Mouse (Mus musculus) ES-E14 (cell line): ENCODE results near the gene Fkbp7. TPM values are rescaled to one million over a fixed set of nuclear protein-coding genes. Genes with fewer than 3 reads are reported as not detected.

ENCODE experiments used
- DNase-seq: peaks from one replicate; pipeline ENCODE4 v3.0.0-alpha.2; 2013; ENCODE audit warnings: low read depth, low spot score
- H3K27ac ChIP-seq: 2 replicates; pipeline ENCODE4 v1.5.1; 2012; ENCODE audit warnings: low read depth, mild to moderate bottlenecking, low read length, moderate library complexity, mixed read lengths; ENCODE audit not compliant: poor library complexity, insufficient read depth, severe bottlenecking
- H3K36me3 ChIP-seq: 2 replicates; pipeline ENCODE4 v1.6.1; 2012; ENCODE audit warnings: mild to moderate bottlenecking, low read length, moderate library complexity, mixed read lengths; ENCODE audit not compliant: control insufficient read depth, poor library complexity, insufficient read depth, severe bottlenecking
- H3K4me1 ChIP-seq, 2 experiments: fragments of 150-350 bp in 1 of 2; sonication (generic) in 1 of 2; 2 replicates each; pipeline ENCODE4 v1.6.1; 2012; ENCODE audit warnings: low read length in 2 of 2, mild to moderate bottlenecking in 1 of 2, mixed read lengths in 1 of 2; ENCODE audit not compliant: control insufficient read depth in 2 of 2, insufficient read depth in 2 of 2, poor library complexity in 1 of 2
- H3K4me3 ChIP-seq, 2 experiments: fragments of 150-350 bp in 1 of 2; sonication (generic) in 1 of 2; 2 replicates each; pipeline ENCODE4 v1.5.1; 2012; ENCODE audit warnings: low read length in 2 of 2, low read depth in 1 of 2, mild to moderate bottlenecking in 1 of 2, mixed read lengths in 1 of 2; ENCODE audit not compliant: insufficient read depth in 1 of 2, poor library complexity in 1 of 2, severe bottlenecking in 1 of 2
- H3K9ac ChIP-seq: 2 replicates; pipeline ENCODE4 v1.6.1; 2012; ENCODE audit warnings: low read depth, mild to moderate bottlenecking, low read length, mixed read lengths; ENCODE audit not compliant: poor library complexity, insufficient read depth, severe bottlenecking
- H3K9me3 ChIP-seq: fragments of 150-350 bp; sonication (generic); 2 replicates; pipeline ENCODE4 v1.6.1; 2012; ENCODE audit warnings: low read depth, mild to moderate bottlenecking, low read length; ENCODE audit not compliant: control insufficient read depth, insufficient read depth
- CHD2 ChIP-seq: IDR thresholded peaks from 2 replicates; pipeline ENCODE4 v1.6.1; 2014; ENCODE audit warnings: mild to moderate bottlenecking, low read depth, low read length, inconsistent platforms
- HCFC1 ChIP-seq: IDR thresholded peaks from 2 replicates; pipeline ENCODE4 v1.6.1; 2012; ENCODE audit warnings: low read length, inconsistent platforms, borderline replicate concordance; ENCODE audit not compliant: insufficient read depth
- MAFK ChIP-seq: IDR thresholded peaks from 2 replicates; pipeline ENCODE4 v1.6.1; 2014; ENCODE audit warnings: mild to moderate bottlenecking, low read depth, low read length, inconsistent platforms; ENCODE audit not compliant: insufficient read depth
- ZC3H11A ChIP-seq: IDR thresholded peaks from 2 replicates; pipeline ENCODE4 v1.6.1; 2012; ENCODE audit warnings: low read depth, mild to moderate bottlenecking, inconsistent platforms, low read length, borderline replicate concordance
- ZNF384 ChIP-seq: IDR thresholded peaks from 2 replicates; pipeline ENCODE4 v1.6.1; 2012; ENCODE audit warnings: low read depth, low read length, inconsistent platforms
- in situ Hi-C, 2 experiments: fragments of 600-800 bp; cut with MboI; formaldehyde crosslinking; loops; one replicate each; pipeline ENCODE4 v1.15.1; 2025; ENCODE audit warnings: low sequenced_read_pairs in 2 of 2, inconsistent platforms in 1 of 2; ENCODE audit not compliant: unreplicated experiment in 2 of 2
- total RNA-seq: library from RNA; depleted of rRNA; stranded (reverse); fragments of 300-350 nt; gene quantifications from 2 replicates; pipeline ENCODE4 v1.2.3, GENCODE M21; 2012

Fkbp7 gene
- total RNA-seq, 1 experiment = 6.2 TPM

GRCm38 (mm10) chr2:76688162-76688561 is 15.2 kb upstream of the Fkbp7 start:
- H3K9me3 ChIP-seq = no peaks in the 10 kb centered on the region
- no peak overlapping the region for H3K27ac ChIP-seq
- H3K36me3 ChIP-seq = peaks cover 36% of the 10 kb centered on the region
- in situ Hi-C loops = no loop called here
- H3K4me1 ChIP-seq = no peaks in the 10 kb centered on the region
- DNase-seq = no peak
- no peak for TF ChIP-seq HCFC1
- TF ChIP-seq MAFK = no peak
- TF ChIP-seq ZNF384 = no peak
- no peak for TF ChIP-seq ZC3H11A
- TF ChIP-seq CHD2 = no peak
- H3K9ac ChIP-seq = no peak overlapping the region
- H3K4me3 ChIP-seq = no peak overlapping the region

DNA sequence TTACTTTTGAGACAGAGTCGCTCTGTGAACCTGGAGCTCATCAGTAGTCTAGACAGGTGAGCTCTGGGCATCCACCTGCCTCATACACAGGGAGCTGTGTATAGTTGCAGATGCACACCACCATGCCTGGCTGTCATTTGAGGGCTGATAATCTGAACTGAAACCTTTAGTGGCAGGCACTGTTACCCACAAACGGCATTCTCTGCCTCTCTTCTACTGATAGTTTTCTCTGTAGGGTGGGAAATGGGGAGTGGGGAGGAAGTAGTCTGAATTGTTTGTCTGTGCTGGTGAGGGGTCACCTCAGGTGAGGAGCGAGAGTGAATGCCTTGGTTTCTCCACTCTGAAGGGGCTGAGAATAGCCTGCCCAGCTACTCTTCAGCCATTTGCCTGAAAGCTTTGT is 14.7 kb upstream of the Fkbp7 start:
- in situ Hi-C loops = no loop called here
- DNase-seq = no peak
- no peak for TF ChIP-seq ZNF384
- no peaks in the 10 kb centered on the region for H3K9me3 ChIP-seq
- H3K9ac ChIP-seq = no peak overlapping the region
- H3K36me3 ChIP-seq = peaks cover 39% of the 10 kb centered on the region
- H3K4me3 ChIP-seq = no peak overlapping the region
- no peak overlapping the region for H3K27ac ChIP-seq
- H3K4me1 ChIP-seq = no peaks in the 10 kb centered on the region

DNA sequence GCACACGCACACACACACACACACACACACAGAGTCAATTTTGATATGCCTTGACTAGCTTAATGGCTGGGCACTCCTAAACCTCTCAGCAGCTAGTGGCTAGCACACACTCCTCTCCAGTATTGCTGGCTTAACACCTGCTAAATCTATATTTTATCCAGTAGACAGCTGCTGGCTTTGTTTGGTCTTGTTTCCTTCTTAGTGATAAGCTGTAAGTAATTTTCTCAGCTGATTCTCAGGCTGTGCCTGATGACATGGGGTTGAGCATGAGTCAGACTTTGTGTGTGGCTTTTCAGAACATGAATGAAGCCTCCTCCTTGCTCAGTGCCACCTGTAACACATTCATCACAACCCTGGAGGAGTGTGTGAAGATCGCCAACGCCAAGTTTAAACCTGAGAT is 14.1 kb upstream of the Fkbp7 start:
- H3K36me3 ChIP-seq = peaks cover 40% of the 10 kb centered on the region
- TF ChIP-seq HCFC1 (no peak), MAFK (no peak), CHD2 (no peak), ZC3H11A (no peak), ZNF384 (no peak)
- no peak for DNase-seq
- H3K27ac ChIP-seq = no peak overlapping the region
- no peaks in the 10 kb centered on the region for H3K9me3 ChIP-seq
- in situ Hi-C loops = no loop called here
- no peak overlapping the region for H3K4me3 ChIP-seq
- H3K9ac ChIP-seq = no peak overlapping the region
- H3K4me1 ChIP-seq = no peaks in the 10 kb centered on the region

DNA sequence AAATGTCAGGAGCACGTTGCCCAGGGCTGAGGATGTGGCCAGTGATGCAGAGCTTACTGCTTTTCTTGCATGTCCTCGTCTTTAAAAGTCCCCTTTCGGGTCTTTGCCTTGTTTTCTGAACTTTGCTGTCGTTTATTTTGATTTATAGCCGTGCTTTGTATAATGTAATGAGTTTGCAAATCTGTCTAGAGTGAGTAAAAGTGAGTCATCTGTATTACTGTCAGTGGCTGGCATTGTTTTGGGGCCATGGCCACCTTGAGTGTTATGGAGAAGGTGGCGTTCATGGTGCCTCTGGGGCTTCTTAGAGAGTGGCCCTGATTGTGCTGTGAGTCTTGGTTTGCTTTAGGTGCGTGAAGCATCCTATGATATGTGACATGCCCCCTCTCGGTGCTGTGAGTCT is 9.4 kb upstream of the Fkbp7 start:
- no peak for TF ChIP-seq ZC3H11A
- no peak for TF ChIP-seq CHD2
- TF ChIP-seq ZNF384 = no peak
- no peak for TF ChIP-seq HCFC1
- TF ChIP-seq MAFK = no peak
- Histone ChIP-seq H3K36me3 (peaks cover 29% of the 10 kb centered on the region), H3K4me1 (0 out of 4 replicates have a peak, but pooled peaks cover 0 to 2% of the 10 kb centered on the region in 2 experiments), H3K27ac (no peak overlapping the region), H3K4me3 (no peak overlapping the region), H3K9ac (no peak overlapping the region), H3K9me3 (no peaks in the 10 kb centered on the region)
- in situ Hi-C loops = no loop called here
- DNase-seq = no peak
